Mouse (Mus musculus): Measurements from ENCODE around the gene Nhsl1.

DNA sequence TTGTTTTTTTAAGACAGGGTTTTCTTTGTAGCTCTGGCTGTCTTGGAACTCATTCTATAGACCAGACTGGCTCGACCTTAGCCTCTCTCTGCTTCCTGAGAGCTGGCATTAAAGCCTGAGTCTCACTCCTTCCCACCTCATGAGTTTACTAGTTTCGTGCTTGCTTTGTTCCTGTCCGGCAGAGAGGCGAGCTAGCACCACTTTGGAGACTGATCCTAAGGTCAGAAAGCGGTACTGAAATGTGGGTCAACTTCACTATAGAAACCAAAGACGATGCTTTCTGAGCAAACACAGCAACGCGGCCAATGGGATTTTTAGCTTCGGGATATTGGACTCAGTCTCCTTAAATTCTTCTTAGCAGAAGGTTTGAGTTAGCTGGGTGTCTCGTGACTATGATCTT, 1.3 kb upstream of the Nhsl1 start:
- no peak for TF ChIP-seq POLR2A (IDR thresholded peaks at IDR 0.05; ENCODE audit: borderline replicate concordance, low read depth, low read length)
- no peak for TF ChIP-seq CTCF (IDR thresholded peaks at IDR 0.05; ENCODE audit: low read depth, low read length)
